Mouse (Mus musculus) liver, embryonic 14.5 days (tissue): ENCODE measurements at regions not wholly inside any gene's neighbourhood (a gene's known extent, or its start where the extent isn't known, plus 50 kb on each side); places are given as distances from the start of the nearest gene placed in this dataset.

Experiments used
- CTCF ChIP-seq: IDR thresholded peaks from 2 replicates; pipeline ENCODE4 v1.5.1; 2016; ENCODE audit warnings: antibody characterized with exemption, low read depth, control low read depth
- EP300 ChIP-seq: IDR thresholded peaks from 2 replicates; pipeline ENCODE4 v1.6.1; 2016; ENCODE audit warnings: antibody characterized with exemption, low read depth

DNA sequence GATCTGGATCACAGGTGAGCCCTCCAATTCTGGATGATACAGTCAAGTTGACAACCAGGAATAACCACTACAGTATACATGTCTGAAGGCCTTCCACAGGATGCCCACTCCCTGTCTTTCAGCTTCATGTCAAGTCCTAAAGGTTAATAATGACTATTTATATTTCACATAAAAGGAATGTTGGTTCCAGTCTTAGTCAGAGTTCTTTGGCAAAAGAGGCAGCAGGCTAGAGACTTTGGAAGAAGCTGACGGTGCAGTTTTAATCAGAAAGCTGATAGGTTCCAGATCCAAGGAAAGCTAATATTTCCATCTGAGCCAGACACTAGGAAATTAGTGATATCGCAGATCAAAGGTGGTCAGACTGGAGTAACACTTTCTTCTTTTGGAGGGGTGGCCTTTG, 91.4 kb upstream of the Runx1 start:
- TF ChIP-seq EP300 (no peak), CTCF (no peak)
